Mouse (Mus musculus): ENCODE measurements around the gene Cobll1. TPM values are rescaled to one million over a fixed set of nuclear protein-coding genes. Genes with fewer than 3 reads are reported as not detected.

Gene Cobll1
- polyA plus RNA-seq, 1 experiment from 2014 or later = 4.1 TPM

DNA sequence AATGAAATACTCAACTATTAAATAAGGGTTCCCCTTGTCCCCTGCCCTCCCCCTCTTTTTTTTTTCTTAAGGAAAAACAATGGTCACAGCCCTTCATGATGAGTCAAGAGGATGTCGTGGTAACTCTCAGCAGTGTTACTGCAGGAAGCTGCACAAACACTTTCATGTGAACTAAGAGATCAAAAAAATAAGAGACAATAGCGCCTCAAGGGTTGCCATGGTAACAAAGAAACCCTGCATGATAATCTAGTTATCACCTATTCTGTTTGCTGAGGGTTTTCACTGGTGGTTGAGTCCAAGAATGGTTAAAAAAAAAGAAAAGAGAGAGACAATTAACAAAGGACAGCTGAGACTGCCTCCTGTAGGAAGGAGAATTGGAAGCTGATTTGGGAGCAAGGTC lies 56.5 kb downstream of the Cobll1 start:
- DNase-seq (ENCODE audit: low spot score) = no peak
- Histone ChIP-seq H3K4me3 (no peak overlapping the region), H3K9me3 (no peaks in the 10 kb centered on the region), H3K27ac (replicated peaks) (no peak overlapping the region), H3K36me3 (replicated peaks) (no peaks in the 10 kb centered on the region), H3K4me1 (peaks cover 19% of the 10 kb centered on the region), H3K27me3 (replicated peaks; ENCODE audit: low read depth, poor library complexity, severe bottlenecking) (no peaks in the 10 kb centered on the region)
- 49% methylated on average over 2 of the region's 2 CpGs for WGBS

DNA sequence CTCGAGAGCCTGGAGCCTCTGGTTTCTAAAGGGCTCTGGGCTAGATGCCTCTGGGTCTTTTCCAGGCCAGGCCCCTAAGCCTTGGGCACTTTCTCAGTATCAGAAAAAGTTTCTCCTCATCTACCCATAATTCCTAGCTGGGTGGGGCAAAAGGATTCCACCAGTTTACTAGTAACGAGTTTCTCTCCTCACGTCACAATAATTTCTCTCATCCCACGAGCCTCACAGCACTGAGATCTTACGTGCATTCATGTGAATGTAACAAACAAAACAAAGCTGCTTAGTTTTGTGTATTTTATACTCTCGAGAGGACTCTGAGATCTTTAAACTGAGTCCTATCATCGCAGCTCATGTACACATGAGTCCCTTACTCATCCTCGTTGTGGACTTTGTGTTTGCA lies 57.5 kb downstream of the Cobll1 start:
- Histone ChIP-seq H3K9me3 (no peaks in the 10 kb centered on the region), H3K4me3 (no peak overlapping the region), H3K4me1 (peaks cover 19% of the 10 kb centered on the region), H3K36me3 (replicated peaks) (no peaks in the 10 kb centered on the region), H3K27ac (replicated peaks) (peak overlapping the region; percentile 75), H3K27me3 (replicated peaks; ENCODE audit: low read depth, poor library complexity, severe bottlenecking) (no peaks in the 10 kb centered on the region)
- no peak for DNase-seq (ENCODE audit: low spot score)
- 86% methylated on average over 8 of the region's 8 CpGs for WGBS

DNA sequence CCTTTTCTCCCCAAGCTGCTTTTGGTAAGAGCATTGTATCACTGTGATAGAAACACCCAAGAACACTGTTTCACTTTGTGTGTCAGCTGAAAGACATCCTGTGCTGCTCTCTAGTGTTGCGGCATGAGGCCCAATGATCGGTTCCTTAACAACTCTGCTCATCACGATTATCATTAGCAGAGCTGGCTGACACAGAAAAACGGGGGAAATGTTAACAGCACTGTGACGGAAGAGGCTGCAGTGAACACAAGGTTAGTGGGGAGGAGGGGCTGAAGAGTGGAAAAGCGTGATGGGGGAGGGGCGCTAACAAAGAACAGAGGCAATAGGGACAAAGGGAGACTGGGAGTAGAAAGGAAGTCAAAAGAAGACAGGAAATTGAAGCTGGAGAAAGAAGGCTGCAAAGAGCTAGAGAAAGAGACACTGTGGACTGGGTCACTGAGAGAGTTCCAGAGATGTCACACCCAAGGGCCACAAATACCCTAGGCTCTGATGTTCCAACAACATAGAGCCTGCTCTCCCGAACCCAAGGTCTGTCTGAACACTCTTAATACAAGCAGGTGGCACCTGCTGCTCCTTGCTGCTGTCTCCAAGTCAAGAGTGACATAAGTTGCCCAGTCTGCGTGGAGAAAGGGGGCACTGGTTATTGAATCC lies 58.0 kb downstream of the Cobll1 start:
- H3K36me3 ChIP-seq (replicated peaks) = no peaks in the 10 kb centered on the region
- WGBS = 41% methylated on average over 9 of the region's 9 CpGs
- no peak overlapping the region for H3K4me3 ChIP-seq
- no peaks in the 10 kb centered on the region for H3K27me3 ChIP-seq (replicated peaks; ENCODE audit: low read depth, poor library complexity, severe bottlenecking)
- DNase-seq (ENCODE audit: low spot score) = peak; percentile 56
- peaks cover 19% of the 10 kb centered on the region for H3K4me1 ChIP-seq
- H3K27ac ChIP-seq (replicated peaks) = peak overlapping the region; percentile 75
- H3K9me3 ChIP-seq = no peaks in the 10 kb centered on the region

DNA sequence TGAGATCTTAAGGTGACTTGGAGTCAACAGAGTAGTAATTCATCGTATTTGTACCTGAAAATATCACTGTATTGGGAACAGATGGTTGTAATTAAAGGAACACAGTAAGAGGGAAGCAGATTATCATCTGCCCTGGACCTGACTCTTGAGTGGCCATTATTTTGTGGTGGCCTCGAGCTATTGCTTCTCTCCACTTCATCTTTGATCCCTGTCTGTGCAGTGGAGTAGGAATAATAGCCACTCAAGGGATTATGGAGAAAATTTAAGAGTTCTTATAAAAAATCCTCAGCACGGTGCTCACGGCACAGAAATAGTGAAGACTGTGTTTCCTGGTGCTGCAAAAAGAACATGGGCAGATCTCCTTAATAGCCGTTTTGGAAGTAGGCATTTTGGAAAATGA lies 63.6 kb downstream of the Cobll1 start:
- no peaks in the 10 kb centered on the region for H3K9me3 ChIP-seq
- H3K4me3 ChIP-seq = no peak overlapping the region
- peaks cover 11% of the 10 kb centered on the region for H3K4me1 ChIP-seq
- WGBS = 44% methylated on average over 5 of the region's 5 CpGs
- no peaks in the 10 kb centered on the region for H3K36me3 ChIP-seq (replicated peaks)
- H3K27me3 ChIP-seq (replicated peaks; ENCODE audit: low read depth, poor library complexity, severe bottlenecking) = no peaks in the 10 kb centered on the region
- H3K27ac ChIP-seq (replicated peaks) = no peak overlapping the region
- DNase-seq (ENCODE audit: low spot score) = no peak

DNA sequence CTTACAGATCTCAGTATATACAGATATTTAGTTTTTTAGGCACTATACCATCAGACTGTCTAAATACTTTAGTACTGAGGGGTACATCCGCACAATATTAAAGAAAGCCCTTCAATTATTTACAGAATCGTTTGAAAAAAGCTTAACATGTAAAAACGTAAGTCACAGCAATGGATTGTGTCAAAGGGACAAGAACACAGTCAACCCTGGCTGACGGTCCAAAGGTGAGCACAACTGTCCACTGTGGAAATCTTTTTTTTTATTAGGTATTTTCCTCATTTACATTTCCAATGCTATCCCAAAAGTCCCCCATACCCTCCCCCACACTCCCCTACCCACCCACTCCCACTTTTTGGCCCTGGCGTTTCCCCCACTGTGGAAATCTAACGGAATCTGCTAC lies 67.1 kb downstream of the Cobll1 start:
- H3K36me3 ChIP-seq (replicated peaks) = no peaks in the 10 kb centered on the region
- H3K4me3 ChIP-seq = no peak overlapping the region
- no peaks in the 10 kb centered on the region for H3K9me3 ChIP-seq
- no peak for DNase-seq (ENCODE audit: low spot score)
- peaks cover 10% of the 10 kb centered on the region for H3K4me1 ChIP-seq
- H3K27me3 ChIP-seq (replicated peaks; ENCODE audit: low read depth, poor library complexity, severe bottlenecking) = no peaks in the 10 kb centered on the region
- 92% methylated on average over 6 of the region's 6 CpGs for WGBS
- no peak overlapping the region for H3K27ac ChIP-seq (replicated peaks)

DNA sequence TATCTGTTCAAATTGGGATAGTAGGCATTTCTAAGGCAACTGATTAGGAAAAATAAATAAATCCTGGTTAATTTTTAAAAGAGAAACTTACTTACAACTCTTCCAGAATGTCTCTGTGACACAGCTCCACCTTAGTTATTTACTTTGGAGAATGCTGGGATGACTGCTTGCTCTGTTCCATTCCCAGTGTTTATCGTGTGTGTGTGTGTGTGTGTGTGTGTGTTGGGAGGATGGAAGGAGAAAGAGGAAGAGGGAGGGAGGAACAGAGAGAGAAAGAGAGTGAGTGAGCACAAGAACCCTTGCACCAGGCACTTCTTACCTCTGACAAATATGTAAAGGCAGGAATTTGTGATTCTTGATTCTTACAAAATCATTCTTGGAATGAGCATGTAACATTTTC lies 67.7 kb downstream of the Cobll1 start:
- Histone ChIP-seq H3K27ac (replicated peaks) (no peak overlapping the region), H3K27me3 (replicated peaks; ENCODE audit: low read depth, poor library complexity, severe bottlenecking) (no peaks in the 10 kb centered on the region), H3K4me1 (peaks cover 10% of the 10 kb centered on the region), H3K4me3 (no peak overlapping the region), H3K9me3 (no peaks in the 10 kb centered on the region), H3K36me3 (replicated peaks) (no peaks in the 10 kb centered on the region)
- WGBS = 61% methylated on average over 1 of the region's 1 CpGs
- no peak for DNase-seq (ENCODE audit: low spot score)

DNA sequence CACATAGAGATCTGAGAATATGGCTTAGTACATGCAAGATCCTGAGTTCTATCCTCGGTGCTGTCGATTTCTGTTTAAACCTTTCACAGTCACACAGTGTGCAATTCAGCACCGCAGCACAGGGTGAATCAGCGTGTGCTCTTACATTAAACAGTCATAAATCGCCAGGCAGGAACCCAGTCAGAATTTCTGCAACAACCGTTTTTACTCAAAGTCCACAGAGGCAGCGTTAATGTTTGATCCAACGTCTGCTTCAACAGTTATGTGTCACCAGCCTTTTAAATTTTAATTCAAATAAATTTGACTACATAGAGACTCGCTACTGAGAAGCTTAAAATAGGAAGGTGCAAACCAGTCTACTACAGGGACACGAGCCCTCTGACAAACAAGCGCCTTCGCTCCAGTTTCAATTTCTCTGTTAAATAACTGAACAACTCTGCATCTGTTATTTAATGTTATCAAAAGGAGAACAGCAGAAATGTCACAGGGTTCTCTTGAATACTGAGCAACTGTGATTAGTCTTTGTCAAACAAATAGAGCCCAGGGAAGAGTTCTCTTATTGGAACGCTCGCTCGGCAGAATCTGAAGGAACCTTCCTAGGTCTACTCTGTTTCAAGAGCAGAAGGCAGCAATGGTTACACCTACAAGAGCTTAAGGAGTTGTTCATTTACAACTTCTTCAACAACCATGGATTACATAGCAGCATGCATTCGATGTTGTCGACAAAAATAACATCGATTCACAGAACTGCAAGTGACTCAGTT lies 68.3 kb downstream of the Cobll1 start:
- Histone ChIP-seq H3K4me3 (no peak overlapping the region), H3K36me3 (replicated peaks) (no peaks in the 10 kb centered on the region), H3K27me3 (replicated peaks; ENCODE audit: low read depth, poor library complexity, severe bottlenecking) (no peaks in the 10 kb centered on the region), H3K27ac (replicated peaks) (no peak overlapping the region), H3K9me3 (no peaks in the 10 kb centered on the region), H3K4me1 (peaks cover 8% of the 10 kb centered on the region)
- WGBS = 94% methylated on average over 18 of the region's 18 CpGs
- DNase-seq (ENCODE audit: low spot score) = no peak

DNA sequence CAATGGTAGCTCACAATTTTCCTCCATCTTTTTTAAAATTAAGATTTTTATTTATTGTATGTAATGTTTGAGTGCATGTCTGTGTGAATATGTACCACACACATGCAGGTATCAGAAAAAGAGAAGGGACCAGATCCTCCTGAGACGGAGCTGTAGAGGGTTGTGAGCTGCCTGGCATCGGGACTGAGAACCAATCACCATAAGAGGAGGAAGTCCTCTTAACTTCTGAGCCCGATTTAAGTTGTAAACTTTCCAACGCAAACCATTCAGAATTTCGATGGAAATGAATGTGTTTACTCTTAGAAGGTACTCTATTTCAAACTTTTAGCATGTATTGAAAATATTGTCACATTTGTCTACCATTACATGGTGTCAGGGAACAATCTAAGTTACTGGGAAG lies 68.9 kb downstream of the Cobll1 start:
- H3K4me1 ChIP-seq = peaks cover 2% of the 10 kb centered on the region
- H3K36me3 ChIP-seq (replicated peaks) = no peaks in the 10 kb centered on the region
- H3K9me3 ChIP-seq = no peaks in the 10 kb centered on the region
- H3K4me3 ChIP-seq = no peak overlapping the region
- 94% methylated on average over 5 of the region's 5 CpGs for WGBS
- no peak overlapping the region for H3K27ac ChIP-seq (replicated peaks)
- no peaks in the 10 kb centered on the region for H3K27me3 ChIP-seq (replicated peaks; ENCODE audit: low read depth, poor library complexity, severe bottlenecking)
- no peak for DNase-seq (ENCODE audit: low spot score)

DNA sequence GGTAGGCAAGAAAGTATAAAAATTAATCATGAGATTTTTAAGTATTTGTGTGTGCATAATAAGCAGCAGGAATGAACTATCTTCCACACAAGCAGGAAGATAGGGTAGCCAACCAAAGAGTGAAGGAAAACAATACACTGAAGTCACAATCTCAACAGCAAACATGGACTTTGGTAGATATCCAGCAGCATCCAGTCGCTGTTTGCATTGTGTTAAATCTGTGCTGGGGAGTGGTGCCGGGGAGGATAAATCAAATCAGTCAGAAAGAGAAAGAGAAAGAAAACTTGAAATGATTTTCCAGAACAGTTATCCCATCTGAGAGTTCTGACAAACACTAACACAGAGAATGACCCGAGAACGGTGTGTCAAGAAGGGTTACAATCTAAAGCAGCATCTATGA lies 75.2 kb downstream of the Cobll1 start:
- Histone ChIP-seq H3K4me1 (no peaks in the 10 kb centered on the region), H3K9me3 (no peaks in the 10 kb centered on the region), H3K36me3 (replicated peaks) (no peaks in the 10 kb centered on the region), H3K4me3 (no peak overlapping the region), H3K27ac (replicated peaks) (no peak overlapping the region), H3K27me3 (replicated peaks; ENCODE audit: low read depth, poor library complexity, severe bottlenecking) (no peaks in the 10 kb centered on the region)
- no peak for DNase-seq (ENCODE audit: low spot score)
- WGBS = 90% methylated on average over 4 of the region's 4 CpGs

DNA sequence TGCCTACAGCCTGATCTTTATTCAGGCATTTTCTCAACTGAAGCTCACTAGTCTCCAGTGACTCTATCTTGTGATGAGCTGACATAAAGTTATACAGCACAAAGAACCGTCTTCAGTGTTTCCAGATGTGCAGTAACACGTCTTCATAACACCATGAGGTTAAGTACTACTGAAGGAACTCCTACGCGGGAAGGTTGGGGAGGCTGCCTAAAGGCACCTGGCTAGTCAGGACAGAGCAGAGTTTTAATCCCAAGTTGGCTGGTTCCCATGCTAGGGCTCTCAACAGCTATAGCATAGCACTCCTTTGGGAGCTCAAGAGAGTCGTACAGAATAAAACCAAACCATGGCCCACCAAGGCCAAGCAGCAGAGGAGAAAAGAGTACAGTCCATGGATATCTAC lies 76.6 kb downstream of the Cobll1 start:
- Histone ChIP-seq H3K4me3 (no peak overlapping the region), H3K27ac (replicated peaks) (no peak overlapping the region), H3K4me1 (no peaks in the 10 kb centered on the region), H3K27me3 (replicated peaks; ENCODE audit: low read depth, poor library complexity, severe bottlenecking) (no peaks in the 10 kb centered on the region), H3K9me3 (no peaks in the 10 kb centered on the region), H3K36me3 (replicated peaks) (no peaks in the 10 kb centered on the region)
- 88% methylated on average over 5 of the region's 5 CpGs for WGBS
- no peak for DNase-seq (ENCODE audit: low spot score)

DNA sequence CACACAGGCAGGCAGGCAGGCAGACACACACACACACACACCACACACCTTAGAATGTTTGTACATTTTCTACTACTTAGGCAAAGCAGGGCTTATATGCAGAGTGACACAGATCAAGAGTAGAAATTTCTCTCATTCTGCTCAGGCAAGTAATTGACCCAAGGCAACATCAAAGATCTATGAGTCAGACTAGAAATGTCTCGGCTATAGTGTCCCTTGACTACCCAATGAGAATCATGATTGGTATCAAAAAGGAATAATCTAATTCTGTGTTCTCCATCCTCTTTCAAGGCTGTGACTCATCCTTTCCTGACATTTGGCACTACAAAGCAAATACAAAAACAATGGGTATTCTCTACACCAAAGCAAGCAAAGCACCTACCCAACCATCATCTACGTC lies 77.5 kb downstream of the Cobll1 start:
- DNase-seq (ENCODE audit: low spot score) = no peak
- Histone ChIP-seq H3K4me1 (no peaks in the 10 kb centered on the region), H3K4me3 (no peak overlapping the region), H3K36me3 (replicated peaks) (no peaks in the 10 kb centered on the region), H3K9me3 (no peaks in the 10 kb centered on the region), H3K27me3 (replicated peaks; ENCODE audit: low read depth, poor library complexity, severe bottlenecking) (no peaks in the 10 kb centered on the region), H3K27ac (replicated peaks) (no peak overlapping the region)
- WGBS = 93% methylated on average over 2 of the region's 2 CpGs

DNA sequence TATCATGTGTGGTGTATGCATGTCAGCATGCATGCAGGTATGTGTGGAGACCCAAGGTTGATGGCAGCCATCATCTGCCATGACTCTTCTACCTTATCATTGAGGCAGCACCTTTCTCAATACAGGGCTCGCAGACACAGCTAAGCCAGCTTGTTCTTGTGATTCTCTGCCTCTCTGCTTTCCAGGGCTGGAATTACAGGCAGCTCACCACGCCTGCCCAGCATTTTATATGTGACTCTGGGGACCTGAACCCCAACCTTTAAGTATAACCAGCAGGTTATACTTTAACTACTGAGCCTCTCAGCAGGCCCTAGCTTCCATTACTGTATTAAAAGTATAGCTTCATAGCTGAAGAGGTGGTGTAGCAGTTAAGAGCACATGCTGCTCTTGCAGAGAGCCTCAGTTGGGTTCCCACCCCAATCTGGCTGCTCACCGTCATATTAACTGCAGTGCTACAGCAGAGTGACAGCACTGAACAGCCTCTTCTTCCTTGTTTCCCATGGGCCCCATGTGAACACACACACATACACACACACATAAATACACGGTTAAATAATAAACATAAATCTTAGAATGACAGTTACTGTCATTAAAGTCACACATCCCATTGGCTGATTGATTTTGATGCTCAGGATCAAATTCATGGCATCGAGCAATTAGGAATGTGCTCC lies 81.1 kb downstream of the Cobll1 start:
- WGBS = 82% methylated on average over 5 of the region's 5 CpGs
- Histone ChIP-seq H3K4me1 (no peaks in the 10 kb centered on the region), H3K27me3 (replicated peaks; ENCODE audit: low read depth, poor library complexity, severe bottlenecking) (no peaks in the 10 kb centered on the region), H3K36me3 (replicated peaks) (no peaks in the 10 kb centered on the region), H3K27ac (replicated peaks) (no peak overlapping the region), H3K9me3 (no peaks in the 10 kb centered on the region), H3K4me3 (no peak overlapping the region)
- DNase-seq (ENCODE audit: low spot score) = no peak

DNA sequence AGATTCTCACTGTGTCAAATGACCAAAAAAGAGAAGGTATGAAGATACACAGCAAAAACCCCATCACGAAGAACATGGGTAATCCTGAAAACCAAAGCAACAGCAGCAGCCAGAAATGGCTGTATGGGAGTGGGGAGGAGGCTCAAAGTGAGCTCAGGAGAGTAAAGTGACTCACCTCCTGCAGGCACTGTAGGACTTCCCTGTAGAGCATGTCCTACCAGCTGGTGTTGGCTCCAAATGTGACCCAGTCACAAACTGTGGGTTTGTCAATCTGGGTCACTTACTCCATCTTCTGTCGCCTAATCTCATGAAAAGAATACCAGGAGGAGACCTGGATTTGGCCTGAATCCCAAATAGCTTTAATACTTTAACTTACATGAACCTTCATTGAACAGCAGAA lies 81.9 kb downstream of the Cobll1 start:
- 90% methylated on average over 2 of the region's 2 CpGs for WGBS
- no peak for DNase-seq (ENCODE audit: low spot score)
- Histone ChIP-seq H3K27me3 (replicated peaks; ENCODE audit: low read depth, poor library complexity, severe bottlenecking) (no peaks in the 10 kb centered on the region), H3K4me1 (no peaks in the 10 kb centered on the region), H3K9me3 (no peaks in the 10 kb centered on the region), H3K36me3 (replicated peaks) (no peaks in the 10 kb centered on the region), H3K4me3 (no peak overlapping the region), H3K27ac (replicated peaks) (no peak overlapping the region)

Data from embryonic facial prominence, embryonic 10.5 days (tissue).